Mouse (Mus musculus) CH12F3 (cell line): ENCODE measurements around the gene Ablim1.

Source experiments
- in situ Hi-C: fragments of 300-500 bp; cut with MboI; formaldehyde crosslinking; loops from 2 replicates; pipeline ENCODE4 v1.14.3; 2020; ENCODE audit warnings: low sequenced_read_pairs

Ablim1 gene

GRCm38 (mm10) chr19:57163315-57163714, 151.4 kb downstream of the Ablim1 start:
- in situ Hi-C loops: loop anchor here (10.0 kb wide), 1 partner anchor 91 kb away; no protein-coding TSS in a partner anchor

GRCm38 (mm10) chr19:57161978-57162727, 152.6 kb downstream of the Ablim1 start:
- in situ Hi-C loops: loop anchor here (10.0 kb wide), 1 partner anchor 93 kb away; no protein-coding TSS in a partner anchor

DNA sequence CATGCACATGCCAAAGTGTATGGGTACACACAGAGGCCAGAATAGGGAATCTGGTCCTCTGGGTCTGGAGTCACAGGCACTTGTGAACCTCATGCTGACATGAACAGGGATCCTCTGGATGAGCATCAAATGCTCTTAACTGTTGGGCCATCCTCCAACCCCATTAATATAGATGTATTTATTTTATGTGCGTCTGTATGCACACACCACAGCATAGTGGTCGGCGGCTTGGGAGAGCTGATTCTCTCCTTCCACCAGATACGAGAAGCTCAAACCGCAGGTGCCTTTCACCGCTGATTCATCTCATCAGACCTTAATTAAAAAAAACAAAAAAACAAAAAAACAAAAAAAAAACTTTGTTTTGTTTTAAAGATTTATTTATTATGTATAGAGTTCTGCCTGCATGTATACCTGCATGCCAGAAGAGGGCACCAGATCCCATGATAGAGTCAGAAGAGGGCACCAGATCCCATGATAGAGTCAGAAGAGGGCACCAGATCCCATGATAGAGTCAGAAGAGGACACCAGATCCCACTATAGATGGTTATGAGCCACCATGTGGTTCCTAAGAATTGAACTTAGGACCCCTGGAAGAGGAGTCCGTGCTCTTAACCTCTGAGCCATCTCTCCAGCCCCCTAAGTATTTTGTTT, 153.6 kb downstream of the Ablim1 start:
- in situ Hi-C loops: loop anchor here (10.0 kb wide), 1 partner anchor 94 kb away; no protein-coding TSS in a partner anchor

DNA sequence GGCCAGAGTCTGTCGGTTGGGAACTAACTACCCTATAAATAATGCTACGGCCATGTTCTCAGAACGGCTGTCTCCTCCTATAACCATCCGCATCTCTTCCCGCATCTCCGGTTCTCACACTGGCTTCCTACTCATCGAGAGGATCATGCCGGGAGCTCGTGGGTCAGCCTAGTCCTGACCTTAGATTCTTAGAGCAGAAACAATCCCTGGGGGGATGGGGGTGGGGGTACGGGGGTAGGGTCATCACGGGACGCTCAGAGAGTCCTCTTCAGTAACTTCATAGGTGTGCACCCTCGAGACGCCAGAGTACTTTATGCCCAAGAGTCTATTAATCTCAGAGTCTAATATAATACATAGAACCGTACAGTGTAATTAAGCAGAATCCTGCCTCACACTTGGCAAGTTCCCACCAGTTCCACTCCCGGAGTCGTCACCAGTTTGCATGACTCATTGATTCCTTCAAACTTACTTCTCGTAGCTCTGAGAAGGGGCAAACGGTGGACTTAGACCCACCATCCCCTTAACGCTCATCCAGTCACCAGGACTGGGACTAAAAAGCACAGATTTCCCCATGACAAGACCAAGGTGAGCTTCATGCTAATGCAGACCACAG, 156.9 kb downstream of the Ablim1 start:
- in situ Hi-C loops: loop anchor here (10.0 kb wide), 2 partner anchors 167 to 487 kb away; no protein-coding TSS in a partner anchor

DNA sequence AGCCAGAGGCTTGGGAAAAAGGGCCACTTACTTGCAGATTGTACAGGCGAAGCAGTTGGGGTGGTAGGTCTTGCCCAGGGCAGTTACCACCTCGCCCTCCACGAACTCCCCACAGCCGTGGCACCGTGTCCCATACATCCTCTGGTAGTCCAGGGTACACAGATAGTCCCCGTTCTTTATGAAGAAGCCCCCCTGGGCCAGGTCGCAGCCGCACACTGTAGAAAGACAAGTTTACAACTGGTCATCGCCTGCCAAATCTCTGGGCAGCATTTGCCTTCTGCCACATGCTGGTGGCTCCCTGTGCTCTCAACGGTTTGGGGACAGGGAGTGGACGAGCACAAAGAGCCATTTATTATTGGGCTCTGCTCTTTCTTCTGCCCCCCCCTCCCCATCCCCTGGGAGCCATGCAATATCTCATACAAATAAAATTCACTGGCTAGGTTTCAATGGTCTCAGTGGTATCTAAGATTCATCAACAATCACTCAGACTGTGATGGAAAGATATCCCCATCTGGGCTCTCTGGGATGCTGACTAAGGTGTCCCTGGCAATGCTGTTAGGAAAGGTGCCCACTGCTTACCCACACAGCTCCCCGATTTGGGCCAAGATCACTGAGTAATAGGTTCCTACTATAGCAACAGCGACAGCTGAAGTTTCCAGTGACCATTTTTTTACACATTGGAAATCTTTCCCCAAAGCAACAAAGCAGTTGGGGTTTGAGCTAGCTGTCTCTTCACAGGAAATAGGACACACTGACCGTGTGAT, 159.4 kb downstream of the Ablim1 start:
- in situ Hi-C loops: loop anchor here (10.0 kb wide), 2 partner anchors 169 to 489 kb away; no protein-coding TSS in a partner anchor

DNA sequence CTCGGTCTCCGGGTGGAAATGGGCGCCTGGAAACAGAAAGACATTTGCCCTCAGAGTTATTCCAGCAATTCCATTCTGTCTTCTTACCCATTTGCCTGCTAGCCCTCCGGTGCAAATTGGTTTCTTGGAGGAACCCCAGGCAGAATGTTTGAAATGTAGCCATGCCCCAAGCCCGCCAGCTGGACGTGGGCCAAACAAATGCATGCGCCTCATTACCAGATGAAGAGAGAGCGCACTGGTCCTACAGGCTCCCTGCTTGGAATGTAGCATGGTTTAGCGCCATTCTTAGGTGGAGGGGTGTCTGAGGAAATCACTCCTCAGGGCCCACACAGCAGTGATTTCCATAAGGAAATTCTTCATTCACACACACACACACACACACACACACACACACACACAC, 162.4 kb downstream of the Ablim1 start:
- in situ Hi-C loops: loop anchor here (10.0 kb wide), 2 partner anchors 172 to 492 kb away; no protein-coding TSS in a partner anchor

DNA sequence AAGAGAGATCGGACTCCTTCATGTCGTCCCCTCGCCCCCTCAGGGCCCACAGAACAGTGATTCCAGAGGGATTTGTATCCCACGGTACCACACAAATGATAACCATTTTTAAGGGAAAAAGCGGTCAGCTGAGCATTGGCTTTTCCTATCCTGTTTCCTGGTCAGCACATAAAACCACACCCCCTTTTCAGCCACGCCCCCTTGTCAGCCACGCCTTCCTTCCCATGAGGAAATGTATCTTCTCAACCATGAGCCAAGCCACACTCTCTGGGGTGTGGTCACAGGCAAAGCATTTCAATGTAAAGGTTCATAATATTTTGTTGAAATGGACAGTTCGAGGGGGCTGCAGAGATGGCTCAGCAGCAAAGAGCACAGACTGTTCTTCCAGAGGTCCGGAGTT, 163.2 kb downstream of the Ablim1 start:
- in situ Hi-C loops: loop anchor here (10.0 kb wide), 2 partner anchors 173 to 493 kb away; no protein-coding TSS in a partner anchor

DNA sequence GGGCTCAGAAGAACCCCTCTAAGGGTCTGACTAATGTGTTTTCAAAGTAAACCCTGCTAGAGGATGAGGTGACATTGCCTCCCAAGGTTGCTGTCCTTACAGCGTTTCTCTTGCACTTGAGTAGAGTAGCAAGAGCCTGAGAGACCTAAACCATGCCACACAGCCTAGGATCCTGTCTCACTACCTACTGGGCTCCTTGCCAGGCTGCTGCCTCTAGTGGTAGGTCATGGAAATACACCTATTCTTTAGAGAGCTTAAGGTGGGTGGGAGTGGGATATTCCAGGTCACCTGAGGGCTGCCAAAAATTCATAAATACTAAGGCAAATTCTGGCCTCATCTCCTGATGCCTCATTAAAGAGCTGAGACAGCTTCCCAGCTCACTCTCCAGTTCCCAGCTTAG, 164.4 kb downstream of the Ablim1 start:
- in situ Hi-C loops: loop anchor here (10.0 kb wide), 2 partner anchors 175 to 495 kb away; no protein-coding TSS in a partner anchor

DNA sequence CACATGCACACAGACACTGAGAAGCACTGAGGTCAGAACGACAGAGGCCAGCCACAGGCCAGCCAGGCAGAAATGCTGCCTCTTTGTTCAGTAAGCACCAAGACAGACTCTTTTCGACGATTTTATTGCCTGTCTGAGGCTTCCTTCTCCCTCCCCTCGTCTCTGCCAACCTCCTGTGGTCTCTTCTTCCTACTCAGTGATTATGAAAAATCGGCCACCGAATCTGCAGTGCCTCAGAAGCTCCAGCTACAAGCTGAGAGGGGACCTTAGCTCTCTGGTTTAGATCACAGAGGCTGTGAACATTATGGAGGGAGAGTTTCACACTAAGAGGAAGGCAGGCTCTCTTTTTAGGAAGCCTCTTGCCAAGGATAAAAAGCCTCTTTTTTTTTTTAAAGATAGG, 167.0 kb downstream of the Ablim1 start:
- in situ Hi-C loops: loop anchor here (25.0 kb wide), 1 partner anchor 235 kb away; no protein-coding TSS in a partner anchor

DNA sequence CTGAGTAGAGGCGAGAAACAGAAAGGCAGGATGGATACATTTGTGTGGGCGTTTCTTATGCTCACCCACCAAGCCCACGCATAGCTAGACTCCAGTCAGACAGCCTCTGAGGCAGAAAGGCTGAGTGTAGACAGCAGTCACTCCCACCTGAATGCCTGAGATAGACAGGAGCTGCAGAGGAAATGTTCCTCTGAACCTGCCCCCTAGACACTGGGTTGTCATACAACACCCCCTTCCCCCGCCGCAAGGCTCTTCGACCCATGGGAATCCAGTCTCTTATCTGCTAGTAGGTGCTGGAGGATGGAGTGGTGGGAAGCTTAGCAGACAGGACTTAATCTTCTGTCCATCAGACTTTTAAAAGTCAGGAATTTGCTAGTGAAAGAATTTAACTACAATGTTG, 167.8 kb downstream of the Ablim1 start:
- in situ Hi-C loops: loop anchor here (25.0 kb wide), 1 partner anchor 235 kb away; no protein-coding TSS in a partner anchor

- in situ Hi-C loops: loop anchor here (25.0 kb wide), 1 partner anchor 231 kb away; no protein-coding TSS in a partner anchor
These were observed 171.1 kb downstream of the Ablim1 start for GRCm38 (mm10) chr19:57143646-57144045.

- in situ Hi-C loops: loop anchor here (25.0 kb wide), 1 partner anchor 230 kb away; no protein-coding TSS in a partner anchor
These were observed 172.8 kb downstream of the Ablim1 start for GRCm38 (mm10) chr19:57141756-57142461.

DNA sequence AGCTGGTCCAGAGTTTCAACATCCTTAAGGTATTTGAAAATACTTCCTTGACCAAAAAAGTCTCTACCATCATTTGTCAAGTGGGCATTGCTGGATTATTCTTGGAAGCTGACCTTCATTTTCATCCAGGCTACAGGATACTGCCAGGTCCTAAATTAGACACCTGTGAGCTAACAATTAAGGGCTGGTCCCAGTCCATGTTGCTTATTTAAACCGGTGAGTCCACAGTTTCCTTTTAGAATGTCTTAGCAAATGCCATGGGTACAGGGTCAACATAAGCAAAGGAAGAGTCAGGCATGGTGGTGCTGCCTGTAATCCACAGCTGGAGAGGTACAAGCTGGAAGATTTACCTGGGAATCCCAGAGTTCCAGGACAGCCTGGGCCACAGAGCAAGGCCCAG, 173.8 kb downstream of the Ablim1 start:
- in situ Hi-C loops: loop anchor here (25.0 kb wide), 1 partner anchor 229 kb away; no protein-coding TSS in a partner anchor

DNA sequence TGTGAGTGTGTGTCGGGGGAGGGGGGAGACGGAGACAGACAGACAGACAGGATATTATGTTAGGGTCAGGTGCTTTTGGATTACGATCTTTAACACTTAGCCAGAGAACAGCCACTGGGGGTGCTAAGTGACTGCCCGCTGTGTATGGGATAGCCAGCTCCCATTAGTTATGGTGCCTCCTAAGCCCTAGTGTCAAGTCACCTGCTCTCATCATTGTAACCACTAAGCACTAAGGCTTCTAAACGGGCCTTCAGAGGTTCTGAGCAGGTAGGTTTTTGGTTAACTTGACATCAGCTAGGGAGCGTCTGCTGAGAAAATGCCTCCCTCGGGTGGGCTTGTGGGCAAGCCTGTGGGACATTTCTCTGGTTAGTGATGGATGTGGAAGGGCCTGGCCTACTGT, 174.6 kb downstream of the Ablim1 start:
- in situ Hi-C loops: loop anchor here (25.0 kb wide), 1 partner anchor 228 kb away; no protein-coding TSS in a partner anchor

DNA sequence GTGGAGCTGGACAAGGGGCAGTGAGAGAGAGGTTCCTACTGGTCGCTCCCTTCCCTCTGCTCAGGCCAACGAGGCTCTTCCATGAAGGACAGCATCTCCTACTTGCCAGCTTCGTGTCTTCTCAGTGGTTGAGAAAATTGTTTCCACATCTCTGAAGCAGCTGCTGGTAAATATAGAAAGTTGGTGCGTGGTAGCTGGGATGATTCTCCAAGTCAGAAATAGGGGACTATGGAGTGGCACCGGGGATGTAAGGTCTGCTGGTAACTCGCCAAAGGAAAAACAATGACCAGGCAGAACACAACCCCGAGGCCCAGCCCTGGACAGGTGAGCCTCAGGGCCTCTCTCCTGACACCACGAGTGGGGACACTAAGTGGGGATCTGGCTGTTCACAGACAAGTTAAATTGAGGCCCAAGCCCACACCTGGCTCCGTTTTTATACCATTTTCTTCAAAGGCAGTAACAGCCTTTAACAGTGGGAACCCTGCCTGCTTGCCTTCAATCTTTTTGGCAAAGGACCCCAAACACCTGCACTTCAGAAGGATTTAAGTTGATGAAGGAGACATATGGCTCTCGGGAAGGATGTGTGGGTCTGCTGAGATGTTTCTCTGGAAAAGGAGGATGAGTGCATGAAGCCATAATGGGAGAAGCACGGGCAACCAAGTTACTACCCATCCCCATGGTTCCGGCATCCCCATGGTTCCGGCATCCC, 175.7 kb downstream of the Ablim1 start:
- in situ Hi-C loops: loop anchor here (25.0 kb wide), 1 partner anchor 227 kb away; no protein-coding TSS in a partner anchor

- in situ Hi-C loops: loop anchor here (25.0 kb wide), 1 partner anchor 226 kb away; no protein-coding TSS in a partner anchor
These were observed 176.2 kb downstream of the Ablim1 start for GRCm38 (mm10) chr19:57138469-57138868.

DNA sequence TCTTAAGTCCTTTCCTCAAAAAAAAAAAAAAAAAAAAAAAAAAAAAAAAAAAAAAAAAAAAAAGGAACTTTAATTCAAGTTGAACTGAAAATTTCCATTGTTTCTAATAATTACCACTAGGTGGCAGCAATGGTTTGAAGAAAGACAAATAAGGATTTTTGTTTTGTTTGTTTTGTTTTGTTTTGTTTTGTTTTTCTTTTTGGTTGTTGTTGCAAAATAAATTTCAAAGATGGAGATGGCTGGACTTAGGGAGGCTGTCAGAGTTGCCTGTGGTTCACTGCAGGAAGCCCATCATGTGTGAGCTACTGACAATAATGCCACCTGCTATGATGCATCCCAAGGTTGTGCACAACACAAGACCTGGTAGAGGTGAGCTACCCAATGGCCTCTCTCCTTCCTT, 176.7 kb downstream of the Ablim1 start:
- in situ Hi-C loops: loop anchor here (25.0 kb wide), 1 partner anchor 226 kb away; no protein-coding TSS in a partner anchor

DNA sequence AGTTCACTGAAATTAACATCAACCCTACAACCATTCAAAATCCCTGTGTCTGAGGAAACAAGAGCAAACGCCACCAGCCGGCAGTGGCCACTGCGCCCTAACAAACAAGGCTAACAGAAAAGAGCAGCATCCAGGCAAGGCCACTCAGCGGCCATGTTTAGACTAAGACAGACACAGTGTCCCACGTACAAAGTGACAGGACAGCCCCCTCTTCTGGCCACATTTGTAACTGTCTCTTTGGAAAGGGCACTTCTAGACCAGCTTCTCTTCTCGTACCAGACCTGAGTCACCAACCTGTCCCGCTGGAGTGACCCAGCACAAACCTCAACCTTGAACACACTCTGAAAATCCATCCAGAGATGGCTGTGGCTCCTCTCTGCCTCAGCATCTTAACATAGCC, 178.5 kb downstream of the Ablim1 start:
- in situ Hi-C loops: loop anchor here (25.0 kb wide), 1 partner anchor 224 kb away; no protein-coding TSS in a partner anchor

DNA sequence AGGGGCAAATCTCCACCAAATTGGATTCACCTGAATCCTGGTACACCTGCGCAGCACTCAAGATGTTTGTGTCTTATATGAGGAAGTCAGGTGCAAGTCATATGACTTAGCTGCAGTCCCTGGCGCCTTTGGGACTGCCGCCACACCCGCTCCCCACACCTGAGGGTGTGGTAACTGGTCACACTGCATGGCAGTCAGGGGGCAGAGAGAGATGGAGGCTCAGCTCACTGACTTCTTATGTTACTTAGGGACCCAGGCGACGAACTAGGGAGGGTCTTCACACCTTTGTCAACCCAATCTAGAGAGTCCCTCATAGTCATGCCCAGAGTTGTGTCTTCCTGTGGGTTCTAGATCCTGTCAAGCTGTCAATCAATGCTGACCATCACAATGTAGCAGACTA, 179.1 kb downstream of the Ablim1 start:
- in situ Hi-C loops: loop anchor here (25.0 kb wide), 1 partner anchor 223 kb away; no protein-coding TSS in a partner anchor
